In the genomic region with DNA sequence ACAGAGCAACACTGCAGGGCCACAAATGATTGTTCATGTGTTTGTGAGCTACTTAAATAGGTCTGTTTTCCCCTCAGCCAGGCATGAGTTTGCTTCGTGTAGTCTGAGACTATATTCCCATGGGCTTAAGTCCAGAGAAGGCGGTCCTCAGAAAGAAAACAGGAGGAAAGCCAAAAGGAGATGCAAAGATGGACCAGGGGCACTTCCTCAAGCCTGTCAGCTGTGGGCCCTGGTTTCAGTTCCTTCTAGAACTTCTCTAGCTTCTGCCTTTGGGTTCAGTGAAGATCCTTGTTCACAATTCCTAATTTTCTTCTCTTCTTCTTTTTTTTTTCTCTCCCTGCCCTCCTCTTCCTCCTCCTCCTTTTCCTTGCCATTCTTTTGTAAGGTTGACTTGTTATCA, we compare ENCODE assay signal across 16 mouse cellular contexts. TPM values are rescaled to one million over a fixed set of nuclear protein-coding genes. Genes with fewer than 3 reads are reported as not detected.
DNase-seq lines count a peak whose midpoint lies in the region; ATAC-seq and TF ChIP-seq lines count a peak whose summit lies in the region.
"Had no signal": no experiment of that assay in that cellular context is flagged by ENCODE, and none has a peak within 500 bp of the region (broad histone marks: within the 10 kb centered on the region; RNA-seq: fewer than 3 reads in every experiment).

No protein-coding gene starts in this region.

- H3K4me2 ChIP-seq in lung, embryonic 14.5 days, result no peak overlapping the region
- H3K4me2 ChIP-seq: embryonic facial prominence, embryonic 15.5 days; kidney, embryonic 15.5 days; neural tube, embryonic 13.5 days had no signal

- intact Hi-C loops in heart, postnatal 25 days (cut with DNase I), result no loop called here

- no peaks in the 10 kb centered on the region for H3K9me3 ChIP-seq in lung, embryonic 14.5 days (ENCODE audit: low read depth, low read length)
- H3K9me3 ChIP-seq: embryonic facial prominence, embryonic 15.5 days; hindbrain, embryonic 10.5 days; kidney, embryonic 15.5 days; neural tube, embryonic 13.5 days had no signal

- no peaks in the 10 kb centered on the region for H3K36me3 ChIP-seq in lung, embryonic 14.5 days (ENCODE audit: insufficient read depth)
- no peaks in the 10 kb centered on the region for H3K36me3 ChIP-seq in small intestine, adult 2 months (ENCODE audit: control insufficient read depth, insufficient read depth, low read length)
- H3K36me3 ChIP-seq: embryonic facial prominence, embryonic 15.5 days; hindbrain, embryonic 10.5 days; kidney, embryonic 15.5 days; neural tube, embryonic 13.5 days had no signal

- H3K9ac ChIP-seq in lung, embryonic 14.5 days, result no peak overlapping the region
- H3K9ac ChIP-seq: embryonic facial prominence, embryonic 15.5 days; kidney, embryonic 15.5 days; neural tube, embryonic 13.5 days had no signal

- no peak for TF ChIP-seq POLR2A in small intestine, adult 2 months (IDR thresholded peaks at IDR 0.05; ENCODE audit: low read depth, low read length)

- H3K27me3 ChIP-seq in lung, embryonic 14.5 days (ENCODE audit: insufficient read depth, low read length), result no peaks in the 10 kb centered on the region
- no peaks in the 10 kb centered on the region for H3K27me3 ChIP-seq in small intestine, adult 2 months (ENCODE audit: control insufficient read depth, insufficient read depth, low read length)
- H3K27me3 ChIP-seq: embryonic facial prominence, embryonic 15.5 days; kidney, embryonic 15.5 days; neural tube, embryonic 13.5 days had no signal

- ATAC-seq in lung, embryonic 14.5 days (ENCODE audit: insufficient read depth), result no peak
- ATAC-seq in common myeloid progenitor, adult 5-6 weeks (replicated peaks; ENCODE audit: low read depth, poor library complexity, severe bottlenecking), result peak; percentile 68
- ATAC-seq in erythroid progenitor cell, adult 5-6 weeks (replicated peaks; ENCODE audit: low FRiP score, poor library complexity, severe bottlenecking), result no peak
- ATAC-seq: forebrain, embryonic 14.5 days had no signal

- H3K4me3 ChIP-seq in lung, embryonic 14.5 days (ENCODE audit: low read depth, low read length), result no peak overlapping the region
- no peak overlapping the region for H3K4me3 ChIP-seq in small intestine, adult 2 months (ENCODE audit: low read depth, low read length)
- H3K4me3 ChIP-seq: embryonic facial prominence, embryonic 15.5 days; hindbrain, embryonic 10.5 days; kidney, embryonic 15.5 days; neural tube, embryonic 13.5 days had no signal

- TF ChIP-seq CTCF in lung, embryonic 14.5 days (IDR thresholded peaks at IDR 0.05; ENCODE audit: low read depth), result no peak
- TF ChIP-seq CTCF in small intestine, adult 2 months (IDR thresholded peaks at IDR 0.05; ENCODE audit: extremely low read depth, insufficient read length, insufficient replicate concordance, low read depth, low read length), result no peak

- WGBS in lung, embryonic 14.5 days, result 49% methylated on average over 2 of the region's 2 CpGs
- WGBS in small intestine, adult 2 months, result 24% methylated on average over 2 of the region's 2 CpGs

- no peaks in the 10 kb centered on the region for H3K4me1 ChIP-seq in lung, embryonic 14.5 days (ENCODE audit: insufficient read depth)
- H3K4me1 ChIP-seq in small intestine, adult 2 months (ENCODE audit: control insufficient read depth, insufficient read depth, insufficient read length, low read length), result no peaks in the 10 kb centered on the region
- H3K4me1 ChIP-seq: embryonic facial prominence, embryonic 15.5 days; hindbrain, embryonic 10.5 days; kidney, embryonic 15.5 days; neural tube, embryonic 13.5 days had no signal

- peak; percentile 31 for DNase-seq in heart, adult 8-10 months (ENCODE audit: low spot score)
- DNase-seq in heart, postnatal 25 days (ENCODE audit: low spot score), result no peak
- DNase-seq in lung, embryonic 14.5 days, result peak; percentile 74
- no peak for DNase-seq in lung, postnatal 10 days
- DNase-seq in layer of hippocampus, postnatal 10 days (ENCODE audit: low spot score in 2 of 2), result no peak
- DNase-seq: cerebellum, adult 18-20 months; spleen, adult 18-20 months; thymus, postnatal 4 days had no signal

- peak overlapping the region; percentile 46; the same call in 1 of the 2 replicates for H3K27ac ChIP-seq in lung, embryonic 14.5 days (ENCODE audit: low read depth)
- H3K27ac ChIP-seq in small intestine, adult 2 months (ENCODE audit: insufficient read depth, low read depth, low read length), result peak overlapping the region; percentile 16; the same call in 1 of the 2 replicates
- H3K27ac ChIP-seq: embryonic facial prominence, embryonic 15.5 days; hindbrain, embryonic 10.5 days; kidney, embryonic 15.5 days; neural tube, embryonic 13.5 days had no signal

RNA-seq across cellular contexts. Expression of gene Tmem170b, which starts 9.0 kb away (rescaled TPM):
- 10 to 100 TPM; 22.2 to 26.4 (median 24.5) TPM for total RNA-seq in heart, adult 8-10 months (2022)
- 10 to 100 TPM; 20.4 to 21.5 TPM for total RNA-seq in heart, postnatal 25 days (2021)
- polyA plus RNA-seq in lung, embryonic 14.5 days (2014; fragmentation: Nextera tagmentation; extraction: Ambion mirVana), result 13.8 and 14.1 TPM in 2 replicates
- total RNA-seq in common myeloid progenitor, adult 5-6 weeks (2017), result 14.7 and 15.7 TPM in 2 replicates
- polyA plus RNA-seq in small intestine, adult 2 months (2012; rRNA removed), result 1.7 and 5.3 TPM in 2 replicates
- 9.4 and 10.5 TPM in 2 replicates for total RNA-seq in erythroid progenitor cell, adult 5-6 weeks (2015; ENCODE audit: low replicate concordance)
- total RNA-seq in erythroid progenitor cell, adult 5-6 weeks (2017; ENCODE audit: low replicate concordance), result 7.4 and 7.6 TPM in 2 replicates
- total RNA-seq in layer of hippocampus, postnatal 10 days (2021), result 10 to 100 TPM; 88.5 to 95.5 TPM

Comparison
In these comparisons a context has a peak if more than half of its experiments do, and no peak if none do; other contexts are left out.
1. DNase-seq: peak in heart, adult 8-10 months (single experiment) and lung, embryonic 14.5 days (single experiment); none in heart, postnatal 25 days (single experiment), lung, postnatal 10 days (single experiment) and layer of hippocampus, postnatal 10 days (0 of 2).